ENCODE assay signal across 9 mouse cellular contexts in the genomic region with DNA sequence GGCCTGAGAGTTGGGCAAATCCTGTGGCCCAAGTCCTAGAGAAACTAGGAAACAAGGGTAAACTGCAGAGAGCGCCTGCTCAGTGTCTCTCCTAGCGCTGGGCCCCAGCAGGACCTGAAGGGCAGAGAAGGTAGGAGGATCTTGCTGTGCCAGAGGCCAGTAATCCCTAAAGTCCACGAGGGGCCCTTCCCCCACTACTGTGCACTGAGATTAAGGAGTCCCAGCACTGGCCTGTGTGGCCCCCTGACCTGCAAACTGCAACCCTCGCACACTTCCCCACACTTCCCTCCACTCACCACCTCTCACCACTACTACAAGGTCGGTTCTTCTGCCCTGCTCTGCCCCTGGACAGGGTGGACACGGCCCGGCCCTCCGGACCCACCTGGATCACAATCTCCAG. TPM values are rescaled to one million over a fixed set of nuclear protein-coding genes. Genes with fewer than 3 reads are reported as not detected.
DNase-seq lines count a peak whose midpoint lies in the region; ATAC-seq and TF ChIP-seq lines count a peak whose summit lies in the region.
"Had no signal": no experiment of that assay in that cellular context is flagged by ENCODE, and none has a peak within 500 bp of the region (broad histone marks: within the 10 kb centered on the region; RNA-seq: fewer than 3 reads in every experiment).

No protein-coding gene starts in this region.

- no peaks in the 10 kb centered on the region for H3K9me3 ChIP-seq in ES-E14 (ENCODE audit: control insufficient read depth, insufficient read depth, low read depth, low read length)
- H3K9me3 ChIP-seq in embryonic facial prominence, embryonic 11.5 days (replicated peaks; ENCODE audit: control insufficient read depth, low read length), result no peaks in the 10 kb centered on the region
- H3K9me3 ChIP-seq in intestine, embryonic 15.5 days, result no peaks in the 10 kb centered on the region
- no peaks in the 10 kb centered on the region for H3K9me3 ChIP-seq in midbrain, embryonic 10.5 days (replicated peaks)

- no peak for DNase-seq in ES-E14 (ENCODE audit: low read depth, low spot score)
- no peak for DNase-seq in embryonic facial prominence, embryonic 11.5 days (ENCODE audit: low spot score)
- peak; percentile 46 for DNase-seq in midbrain, embryonic 10.5 days (ENCODE audit: low spot score)
- no peak for DNase-seq in spleen, adult 18-20 months
- DNase-seq: lung, postnatal 14 days had no signal

- peak overlapping the region; percentile 36 to 43; a peak in 3 of 4 replicates for H3K4me3 ChIP-seq in ES-E14 (ENCODE audit: insufficient read depth in 1 of 2, low read depth in 1 of 2, low read length in 2 of 2, poor library complexity in 1 of 2, severe bottlenecking in 1 of 2)
- no peak overlapping the region for H3K4me3 ChIP-seq in embryonic facial prominence, embryonic 11.5 days (ENCODE audit: low read depth, low read length)
- H3K4me3 ChIP-seq in intestine, embryonic 15.5 days (replicated peaks), result no peak overlapping the region
- peak overlapping the region; percentile 40 for H3K4me3 ChIP-seq in midbrain, embryonic 10.5 days

- peaks cover 0 to 15% of the 10 kb centered on the region in 2 experiments; a peak in 2 of 4 replicates for H3K4me1 ChIP-seq in ES-E14 (ENCODE audit: control insufficient read depth in 2 of 2, insufficient read depth in 2 of 2, low read length in 2 of 2, poor library complexity in 1 of 2)
- peaks cover 4% of the 10 kb centered on the region; the same call in 1 of the 2 replicates for H3K4me1 ChIP-seq in embryonic facial prominence, embryonic 11.5 days (ENCODE audit: control insufficient read depth, insufficient read depth, low read length)
- H3K4me1 ChIP-seq in intestine, embryonic 15.5 days (replicated peaks), result peaks cover 11% of the 10 kb centered on the region; the same call in 1 of the 2 replicates
- peaks cover 74% of the 10 kb centered on the region for H3K4me1 ChIP-seq in midbrain, embryonic 10.5 days

- peak overlapping the region; percentile 16; the same call in 1 of the 2 replicates for H3K4me2 ChIP-seq in embryonic facial prominence, embryonic 11.5 days (ENCODE audit: low read depth, low read length)
- 0 out of 2 replicates have a peak overlapping the region, but pooled peaks have one; percentile 17 for H3K4me2 ChIP-seq in intestine, embryonic 15.5 days (replicated peaks)

- H3K27me3 ChIP-seq in embryonic facial prominence, embryonic 11.5 days (ENCODE audit: control insufficient read depth, insufficient read depth, low read length), result no peaks in the 10 kb centered on the region
- no peaks in the 10 kb centered on the region for H3K27me3 ChIP-seq in intestine, embryonic 15.5 days (replicated peaks)
- H3K27me3 ChIP-seq in midbrain, embryonic 10.5 days (ENCODE audit: low read depth, poor library complexity, severe bottlenecking), result no peaks in the 10 kb centered on the region

- no peak overlapping the region for H3K27ac ChIP-seq in ES-E14 (ENCODE audit: insufficient read depth, low read depth, low read length, poor library complexity, severe bottlenecking)
- H3K27ac ChIP-seq in embryonic facial prominence, embryonic 11.5 days (replicated peaks; ENCODE audit: low read depth, low read length), result peak overlapping the region; percentile 20; the same call in 1 of the 2 replicates
- H3K27ac ChIP-seq in intestine, embryonic 15.5 days, result no peak overlapping the region
- H3K27ac ChIP-seq in midbrain, embryonic 10.5 days (replicated peaks), result peak overlapping the region; percentile 88

- ATAC-seq in embryonic facial prominence, embryonic 11.5 days (replicated peaks; ENCODE audit: insufficient number of reproducible peaks, low FRiP score, low TSS enrichment, low read depth), result peak; percentile 7; the same call in 1 of the 2 replicates
- 0 out of 2 replicates have a peak, but pooled peaks have one; percentile 9 for ATAC-seq in intestine, embryonic 15.5 days
- ATAC-seq in monocyte, adult 5-6 weeks (replicated peaks; ENCODE audit: insufficient number of reproducible peaks, low FRiP score, low TSS enrichment, poor library complexity, severe bottlenecking), result no peak
- no peak for ATAC-seq in megakaryocyte progenitor cell, adult 5-6 weeks (replicated peaks; ENCODE audit: poor library complexity)

- peak overlapping the region; percentile 62; the same call in 1 of the 2 replicates for H3K9ac ChIP-seq in ES-E14 (ENCODE audit: insufficient read depth, low read depth, low read length, poor library complexity, severe bottlenecking)
- peak overlapping the region; percentile 46 for H3K9ac ChIP-seq in embryonic facial prominence, embryonic 11.5 days (replicated peaks; ENCODE audit: low read length)
- peak overlapping the region; percentile 20; the same call in 1 of the 2 replicates for H3K9ac ChIP-seq in intestine, embryonic 15.5 days

- 41% methylated on average over 8 of the region's 8 CpGs for WGBS in embryonic facial prominence, embryonic 11.5 days
- 56% methylated on average over 8 of the region's 8 CpGs for WGBS in intestine, embryonic 15.5 days
- WGBS in midbrain, embryonic 10.5 days, result 20% methylated on average over 8 of the region's 8 CpGs

- H3K36me3 ChIP-seq in ES-E14 (ENCODE audit: control insufficient read depth, insufficient read depth, low read length, poor library complexity, severe bottlenecking), result peaks cover 15% of the 10 kb centered on the region; the same call in 1 of the 2 replicates
- H3K36me3 ChIP-seq in embryonic facial prominence, embryonic 11.5 days (replicated peaks; ENCODE audit: control insufficient read depth, insufficient read depth, low read depth, low read length), result no peaks in the 10 kb centered on the region
- peaks cover 10% of the 10 kb centered on the region; the same call in 1 of the 2 replicates for H3K36me3 ChIP-seq in intestine, embryonic 15.5 days
- peaks cover 63% of the 10 kb centered on the region for H3K36me3 ChIP-seq in midbrain, embryonic 10.5 days

- in situ Hi-C loops in ES-E14 (cut with MboI; ENCODE audit: low sequenced_read_pairs in 2 of 2, unreplicated experiment in 2 of 2), result no loop called here

TF ChIP-seq in ES-E14, 5 proteins besides CTCF, POLR2A, EP300 and RAD21:
- TF ChIP-seq ZNF384 (IDR thresholded peaks at IDR 0.05; ENCODE audit: low read depth, low read length) (no peak), HCFC1 (IDR thresholded peaks at IDR 0.05; ENCODE audit: borderline replicate concordance, insufficient read depth, low read length) (no peak), CHD2 (IDR thresholded peaks at IDR 0.05; ENCODE audit: low read depth, low read length) (no peak), ZC3H11A (IDR thresholded peaks at IDR 0.05; ENCODE audit: borderline replicate concordance, low read depth, low read length) (no peak), MAFK (IDR thresholded peaks at IDR 0.05; ENCODE audit: insufficient read depth, low read depth, low read length) (no peak)
TF ChIP-seq in ES-E14: peak in this region for 0.

RNA-seq across cellular contexts. Expression of gene Crocc, which starts 7.2 kb away (rescaled TPM):
- 15.2 and 33.2 TPM in 2 replicates for total RNA-seq in ES-E14 (2012; rRNA removed)
- polyA plus RNA-seq in embryonic facial prominence, embryonic 11.5 days (2014; fragmentation: Nextera tagmentation; extraction: Ambion mirVana), result 6.8 and 7.5 TPM in 2 replicates
- polyA plus RNA-seq in intestine, embryonic 15.5 days (2015; fragmentation: Nextera tagmentation; extraction: Ambion mirVana), result 4.0 and 4.7 TPM in 2 replicates
- 10.8 and 11.0 TPM in 2 replicates for polyA plus RNA-seq in midbrain, embryonic 10.5 days (2016; fragmentation: Nextera tagmentation; extraction: Ambion mirVana)
- 4.8 to 12.1 TPM (median 8.5 TPM) in 3 replicates for total RNA-seq in monocyte, adult 5-6 weeks (2017)
- 1.1 and 3.3 TPM in 2 replicates for total RNA-seq in megakaryocyte progenitor cell, adult 5-6 weeks (2015)
- 5.8 and 6.0 TPM in 2 replicates for total RNA-seq in megakaryocyte progenitor cell, adult 5-6 weeks (2017)

RNA-seq across cellular contexts. Expression of gene Necap2, which starts 25.0 kb away (rescaled TPM):
- total RNA-seq in ES-E14 (2012; rRNA removed), result 28.3 and 36.3 TPM in 2 replicates
- polyA plus RNA-seq in embryonic facial prominence, embryonic 11.5 days (2014; fragmentation: Nextera tagmentation; extraction: Ambion mirVana), result 57.0 and 64.9 TPM in 2 replicates
- polyA plus RNA-seq in intestine, embryonic 15.5 days (2015; fragmentation: Nextera tagmentation; extraction: Ambion mirVana), result 66.6 and 70.2 TPM in 2 replicates
- polyA plus RNA-seq in midbrain, embryonic 10.5 days (2016; fragmentation: Nextera tagmentation; extraction: Ambion mirVana), result 54.8 TPM in 2 replicates
- total RNA-seq in monocyte, adult 5-6 weeks (2017), result 103 to 149 TPM (median 111 TPM) in 3 replicates
- total RNA-seq in megakaryocyte progenitor cell, adult 5-6 weeks (2015), result 33.5 and 37.1 TPM in 2 replicates
- 50.4 and 64.3 TPM in 2 replicates for total RNA-seq in megakaryocyte progenitor cell, adult 5-6 weeks (2017)

RNA-seq across cellular contexts. Expression of gene Spata21, which starts 35.0 kb away (rescaled TPM):
- 0.21 and 0.27 TPM in 2 replicates for total RNA-seq in ES-E14 (2012; rRNA removed)
- not detected in 2 replicates for polyA plus RNA-seq in embryonic facial prominence, embryonic 11.5 days (2014; fragmentation: Nextera tagmentation; extraction: Ambion mirVana)
- polyA plus RNA-seq in intestine, embryonic 15.5 days (2015; fragmentation: Nextera tagmentation; extraction: Ambion mirVana), result not detected in 2 replicates
- 0.05 and 0.20 TPM in 2 replicates for polyA plus RNA-seq in midbrain, embryonic 10.5 days (2016; fragmentation: Nextera tagmentation; extraction: Ambion mirVana)
- total RNA-seq in monocyte, adult 5-6 weeks (2017), result not detected in 3 replicates
- not detected in 2 replicates for total RNA-seq in megakaryocyte progenitor cell, adult 5-6 weeks (2015)
- not detected in 2 replicates for total RNA-seq in megakaryocyte progenitor cell, adult 5-6 weeks (2017)
- polyA plus RNA-seq: spleen, adult 2 months had no signal

RNA-seq across cellular contexts. Expression of gene Mfap2, which starts 42.9 kb away (rescaled TPM):
- 1.4 and 1.5 TPM in 2 replicates for total RNA-seq in ES-E14 (2012; rRNA removed)
- 409 and 469 TPM in 2 replicates for polyA plus RNA-seq in embryonic facial prominence, embryonic 11.5 days (2014; fragmentation: Nextera tagmentation; extraction: Ambion mirVana)
- polyA plus RNA-seq in intestine, embryonic 15.5 days (2015; fragmentation: Nextera tagmentation; extraction: Ambion mirVana), result 329 and 347 TPM in 2 replicates
- polyA plus RNA-seq in midbrain, embryonic 10.5 days (2016; fragmentation: Nextera tagmentation; extraction: Ambion mirVana), result 260 and 321 TPM in 2 replicates
- total RNA-seq in monocyte, adult 5-6 weeks (2017), result not detected in 3 replicates
- total RNA-seq in megakaryocyte progenitor cell, adult 5-6 weeks (2015), result not detected in 2 replicates
- total RNA-seq in megakaryocyte progenitor cell, adult 5-6 weeks (2017), result not detected in 2 replicates

Comparison
In these comparisons a context has a peak if more than half of its experiments do, and no peak if none do; other contexts are left out.
1. H3K27ac ChIP-seq: peak in embryonic facial prominence, embryonic 11.5 days (single experiment) and midbrain, embryonic 10.5 days (single experiment); none in ES-E14 (single experiment) and intestine, embryonic 15.5 days (single experiment).
2. H3K4me3 ChIP-seq: peak in ES-E14 (2 of 2) and midbrain, embryonic 10.5 days (single experiment); none in embryonic facial prominence, embryonic 11.5 days (single experiment) and intestine, embryonic 15.5 days (single experiment).
3. ATAC-seq: peak in embryonic facial prominence, embryonic 11.5 days (single experiment) and intestine, embryonic 15.5 days (single experiment); none in monocyte, adult 5-6 weeks (single experiment) and megakaryocyte progenitor cell, adult 5-6 weeks (single experiment).
4. Peak in every context shown above with its lines, with median percentiles within 50 percentile points of each other: H3K9ac ChIP-seq.